Mouse (Mus musculus): ENCODE measurements around the gene Prmt8. TPM values are rescaled to one million over a fixed set of nuclear protein-coding genes. Genes with fewer than 3 reads are reported as not detected.

Gene Prmt8
- polyA plus RNA-seq, 1 experiment from 2014 or later = 16.6 TPM

Small RNA genes lying within 50 kb of the gene (microRNA-seq; reads per million reads assigned to microRNA genes)
- not detected for gene Mir7233

Other genes starting within 250 kb of the Prmt8 start
- gene Cracr2a, start 208.1 kb downstream of the Prmt8 start, polyA plus RNA-seq (2014; fragmentation: Nextera tagmentation; extraction: Ambion mirVana) = 0.06 and 0.27 TPM in 2 replicates
- 9.8 and 10.5 TPM in 2 replicates for gene Tspan11, start 118.1 kb upstream of the Prmt8 start, polyA plus RNA-seq (2014; fragmentation: Nextera tagmentation; extraction: Ambion mirVana)